Comparison of ENCODE assay signal across 9 mouse cellular contexts in genomic region chr17:26368336-26368992, GRCm38 (mm10). TPM values are rescaled to one million over a fixed set of nuclear protein-coding genes. Genes with fewer than 3 reads are reported as not detected.
DNase-seq lines count a peak whose midpoint lies in the region; ATAC-seq and TF ChIP-seq lines count a peak whose summit lies in the region.
"Had no signal": no experiment of that assay in that cellular context is flagged by ENCODE, and none has a peak within 500 bp of the region (broad histone marks: within the 10 kb centered on the region; RNA-seq: fewer than 3 reads in every experiment).

No protein-coding gene starts in this region.

- peaks cover 4% of the 10 kb centered on the region; the same call in 1 of the 2 replicates for H3K4me1 ChIP-seq in forebrain, embryonic 14.5 days (ENCODE audit: control insufficient read depth, insufficient read depth, low read length)
- peaks cover 12% of the 10 kb centered on the region for H3K4me1 ChIP-seq in forebrain, embryonic 12.5 days

- H3K27ac ChIP-seq in forebrain, embryonic 14.5 days (ENCODE audit: low read depth, low read length), result no peak overlapping the region
- H3K27ac ChIP-seq in forebrain, embryonic 12.5 days, result no peak overlapping the region
- H3K27ac ChIP-seq: macrophage had no signal

- 62% methylated on average over 10 of the region's 10 CpGs for WGBS in forebrain, embryonic 14.5 days
- 73% methylated on average over 10 of the region's 10 CpGs for WGBS in forebrain, embryonic 12.5 days

- H3K9me3 ChIP-seq in forebrain, embryonic 14.5 days (replicated peaks; ENCODE audit: control insufficient read depth, low read length), result no peaks in the 10 kb centered on the region
- H3K9me3 ChIP-seq in forebrain, embryonic 12.5 days, result no peaks in the 10 kb centered on the region

- no peaks in the 10 kb centered on the region for H3K27me3 ChIP-seq in forebrain, embryonic 14.5 days (replicated peaks; ENCODE audit: control insufficient read depth, insufficient read depth, low read length)
- H3K27me3 ChIP-seq in forebrain, embryonic 12.5 days, result no peaks in the 10 kb centered on the region
- H3K27me3 ChIP-seq in Patski, result no peaks in the 10 kb centered on the region

- no peaks in the 10 kb centered on the region for H3K36me3 ChIP-seq in forebrain, embryonic 14.5 days (ENCODE audit: control insufficient read depth, insufficient read depth, low read length)
- H3K36me3 ChIP-seq in forebrain, embryonic 12.5 days (replicated peaks), result no peaks in the 10 kb centered on the region

- no peak overlapping the region for H3K9ac ChIP-seq in forebrain, embryonic 14.5 days (ENCODE audit: low read length)
- no peak overlapping the region for H3K9ac ChIP-seq in forebrain, embryonic 12.5 days

- peak; percentile 47 for DNase-seq in forebrain, embryonic 14.5 days (ENCODE audit: low spot score)
- DNase-seq in Patski (ENCODE audit: low read depth, low spot score), result peak; percentile 98
- peak; percentile 71 for DNase-seq in gonadal fat pad, adult 2 months (ENCODE audit: low read depth)
- DNase-seq in kidney, postnatal 10 days, result peak; percentile 89
- DNase-seq in ovary, postnatal 14 days (ENCODE audit: low spot score), result peak; percentile 64
- DNase-seq in thymus, postnatal 25 days, result no peak
- DNase-seq in natural killer cell, adult 2 months (ENCODE audit: low spot score in 2 of 2), result no peak

- in situ Hi-C loops in Patski (cut with MboI; ENCODE audit: low pct_unique_long_range_greater_than_20kb), result loop anchor here (5.0 kb wide), 1 partner anchor 56 kb away; no protein-coding TSS in a partner anchor

- POLR2A ChIA-PET in Patski (lab: Charles Lee), result interaction anchor here (0.6 to 1.9 kb wide), 2 partner anchors 15 to 51 kb away, joined by 3 to 4 read pairs; no protein-coding TSS in a partner anchor

- ATAC-seq in forebrain, embryonic 14.5 days, result no peak
- ATAC-seq in forebrain, embryonic 12.5 days (ENCODE audit: low FRiP score), result no peak
- peak; percentile 70 for ATAC-seq in Patski

- TF ChIP-seq CTCF in Patski (IDR thresholded peaks at IDR 0.05), result no peak

- H3K4me3 ChIP-seq in forebrain, embryonic 14.5 days (ENCODE audit: low read depth, low read length), result no peak overlapping the region
- no peak overlapping the region for H3K4me3 ChIP-seq in forebrain, embryonic 12.5 days (replicated peaks)

- no peak overlapping the region for H3K4me2 ChIP-seq in forebrain, embryonic 14.5 days (ENCODE audit: low read length)
- H3K4me2 ChIP-seq in forebrain, embryonic 12.5 days, result no peak overlapping the region

- CTCF ChIA-PET in Patski (lab: Charles Lee), result interaction anchor here (0.9 to 1.4 kb wide), 7 partner anchors 18 to 91 kb away, joined by 3 to 8 read pairs (median 4); no protein-coding TSS in a partner anchor

RNA-seq across cellular contexts. Expression of gene Neurl1b, which starts 46.2 kb away (rescaled TPM):
- polyA plus RNA-seq in forebrain, embryonic 14.5 days (2014; fragmentation: Nextera tagmentation; extraction: Ambion mirVana), result 2.0 and 3.2 TPM in 2 replicates
- polyA plus RNA-seq in forebrain, embryonic 12.5 days (2016; fragmentation: Nextera tagmentation; extraction: Ambion mirVana), result 0.57 and 0.72 TPM in 2 replicates
- 79.6 TPM for polyA plus RNA-seq in Patski (2021)
- 7.2 and 13.0 TPM in 2 replicates for polyA plus RNA-seq in gonadal fat pad, adult 2 months (2012; rRNA removed)

Comparison
In these comparisons a context has a peak if more than half of its experiments do, and no peak if none do; other contexts are left out.
1. DNase-seq: peak in forebrain, embryonic 14.5 days (single experiment), Patski (single experiment), gonadal fat pad, adult 2 months (single experiment), kidney, postnatal 10 days (single experiment) and ovary, postnatal 14 days (single experiment); none in thymus, postnatal 25 days (single experiment) and natural killer cell, adult 2 months (0 of 2).